Mouse (Mus musculus) brain, embryonic 14.5 days (tissue): ENCODE results near the gene 5330417C22Rik. TPM values are rescaled to one million over a fixed set of nuclear protein-coding genes. Genes with fewer than 3 reads are reported as not detected.

Experiments used
- DNase-seq: peaks from one replicate; pipeline ENCODE4 v3.0.0-alpha.2; 2011; ENCODE audit warnings: low read depth
- CTCF ChIP-seq: fragments of 200-500 bp; IDR thresholded peaks from 2 replicates; pipeline ENCODE4 v1.5.1; 2012; ENCODE audit warnings: inconsistent platforms, mild to moderate bottlenecking, moderate library complexity, borderline replicate concordance; ENCODE audit not compliant: insufficient read depth, insufficient read length; ENCODE audit errors: extremely low read depth
- POLR2A ChIP-seq: fragments of 200-500 bp; IDR thresholded peaks from 2 replicates; pipeline ENCODE4 v1.6.1; 2012; ENCODE audit warnings: mild to moderate bottlenecking, inconsistent platforms, borderline replicate concordance; ENCODE audit not compliant: poor library complexity, insufficient read depth, insufficient read length, severe bottlenecking; ENCODE audit errors: extremely low read depth
- polyA plus RNA-seq: library from polyadenylated mRNA; depleted of rRNA; stranded (reverse); fragments of >200 nt; gene quantifications from 2 replicates; pipeline ENCODE4 v1.2.3, GENCODE M21; 2012

The 5330417C22Rik gene
- polyA plus RNA-seq, 1 experiment = 9.2 TPM

- no peak for TF ChIP-seq CTCF
- no peak for TF ChIP-seq POLR2A
- DNase-seq = no peak
Observed at GRCm38 (mm10) chr3:108476761-108477619, 59.3 kb downstream of the 5330417C22Rik start.

GRCm38 (mm10) chr3:108475496-108475895, 60.8 kb downstream of the 5330417C22Rik start:
- TF ChIP-seq CTCF = no peak
- TF ChIP-seq POLR2A = no peak
- DNase-seq = no peak

- DNase-seq = no peak
- no peak for TF ChIP-seq POLR2A
- TF ChIP-seq CTCF = no peak
Observed at GRCm38 (mm10) chr3:108474969-108475368, 61.4 kb downstream of the 5330417C22Rik start.

- no peak for DNase-seq
Observed at GRCm38 (mm10) chr3:108467760-108468159, 68.6 kb downstream of the 5330417C22Rik start.

GRCm38 (mm10) chr3:108466425-108466824, 69.9 kb downstream of the 5330417C22Rik start:
- DNase-seq = no peak
- no peak for TF ChIP-seq POLR2A
- peak; percentile 44; the same call in 1 of the 2 replicates for TF ChIP-seq CTCF

More at GRCm38 (mm10) chr3:108467760-108468159, 68.6 kb downstream of the 5330417C22Rik start:
- TF ChIP-seq CTCF (no peak), POLR2A (no peak)

GRCm38 (mm10) chr3:108458866-108459265, 77.5 kb downstream of the 5330417C22Rik start:
- peak; percentile 29 for DNase-seq
- TF ChIP-seq POLR2A (no peak), CTCF (no peak)

GRCm38 (mm10) chr3:108458380-108458779, 78.0 kb downstream of the 5330417C22Rik start:
- no peak for DNase-seq
- TF ChIP-seq CTCF (no peak), POLR2A (no peak)

- DNase-seq = no peak
- TF ChIP-seq POLR2A = no peak
- no peak for TF ChIP-seq CTCF
Observed at GRCm38 (mm10) chr3:108454172-108454571, 82.2 kb downstream of the 5330417C22Rik start.

GRCm38 (mm10) chr3:108451969-108452368, 84.4 kb downstream of the 5330417C22Rik start:
- TF ChIP-seq CTCF (no peak), POLR2A (no peak)
- no peak for DNase-seq

- DNase-seq = no peak
- no peak for TF ChIP-seq CTCF
- TF ChIP-seq POLR2A = no peak
Observed at GRCm38 (mm10) chr3:108445366-108445705, 91.0 kb downstream of the 5330417C22Rik start.

GRCm38 (mm10) chr3:108444698-108445365, 91.5 kb downstream of the 5330417C22Rik start, which contains the start of gene Sars:
Sars (minus strand) TSS chr3:108445209.
- TF ChIP-seq POLR2A = peak; percentile 63; the same call in 1 of the 2 replicates
- 0 out of 2 replicates have a peak, but pooled peaks have one; percentile 6 for TF ChIP-seq CTCF
- peak; percentile 96 for DNase-seq
